Mouse (Mus musculus): ENCODE measurements at regions not wholly inside any gene's neighbourhood (a gene's known extent, or its start where the extent isn't known, plus 50 kb on each side); places are given as distances from the start of the nearest gene placed in this dataset.

GRCm38 (mm10) chr7:134607886-134608285, 62.6 kb upstream of the Dock1 start:
- Histone ChIP-seq H3K9me3 (replicated peaks; ENCODE audit: low read length) (peaks cover 73% of the 10 kb centered on the region), H3K36me3 (replicated peaks in 1 of 2; ENCODE audit: control insufficient read depth in 1 of 2, insufficient read depth in 1 of 2, low read length in 1 of 2) (no peaks in the 10 kb centered on the region), H3K4me3 (replicated peaks in 1 of 3; ENCODE audit: low read depth in 2 of 3, low read length in 2 of 3, poor library complexity in 1 of 3) (no peak overlapping the region), H3K27ac (ENCODE audit: insufficient read depth, low read depth) (no peak overlapping the region), H3K4me1 (ENCODE audit: control insufficient read depth in 1 of 2, insufficient read depth in 2 of 2) (no peaks in the 10 kb centered on the region), H3K27me3 (replicated peaks) (no peaks in the 10 kb centered on the region), H3K4me2 (ENCODE audit: insufficient read depth, low read depth, poor library complexity, severe bottlenecking) (no peak overlapping the region), H3K9ac (ENCODE audit: insufficient read depth, low read depth) (no peak overlapping the region), H3K79me2 (replicated peaks; ENCODE audit: control insufficient read depth, extremely low read depth, insufficient read depth, poor library complexity, severe bottlenecking) (no peaks in the 10 kb centered on the region)
- TF ChIP-seq ZKSCAN1 (IDR thresholded peaks at IDR 0.05; ENCODE audit: borderline replicate concordance, low read depth, low read length) (no peak), ZMIZ1 (IDR thresholded peaks at IDR 0.05; ENCODE audit: low read depth, low read length) (no peak), MXI1 (IDR thresholded peaks at IDR 0.05; ENCODE audit: low read depth, low read length) (no peak), MYC (IDR thresholded peaks at IDR 0.05; ENCODE audit: low read depth, low read length) (no peak), POLR2A (IDR thresholded peaks at IDR 0.05; ENCODE audit: low read depth, low read length) (no peak), CHD2 (IDR thresholded peaks at IDR 0.05; ENCODE audit: low read length) (no peak), IRF4 (IDR thresholded peaks at IDR 0.05; ENCODE audit: low read depth, low read length) (no peak), SMC3 (IDR thresholded peaks at IDR 0.05; ENCODE audit: low read depth, low read length) (no peak), MEF2A (IDR thresholded peaks at IDR 0.05; ENCODE audit: borderline replicate concordance, low read depth, low read length) (no peak), USF2 (conservative IDR thresholded peaks at IDR 0.05; ENCODE audit: low read depth, low read length) (no peak), CTCF (conservative IDR thresholded peaks at IDR 0.05 in 1 of 2, IDR thresholded peaks at IDR 0.05 in 1 of 2; ENCODE audit: low read depth in 2 of 2, low read length in 2 of 2) (no peak), JUND (conservative IDR thresholded peaks at IDR 0.05; ENCODE audit: low read depth, low read length) (no peak), TBP (conservative IDR thresholded peaks at IDR 0.05; ENCODE audit: low read depth, low read length) (no peak), PAX5 (IDR thresholded peaks at IDR 0.05; ENCODE audit: low read length) (no peak), SIN3A (IDR thresholded peaks at IDR 0.05; ENCODE audit: low read length) (no peak), TCF12 (IDR thresholded peaks at IDR 0.05; ENCODE audit: low read depth, low read length) (no peak), GABPA (IDR thresholded peaks at IDR 0.05; ENCODE audit: insufficient replicate concordance, low read depth, low read length) (no peak), KAT2A (IDR thresholded peaks at IDR 0.05; ENCODE audit: insufficient replicate concordance, low read length) (no peak), HCFC1 (IDR thresholded peaks at IDR 0.05; ENCODE audit: low read depth, low read length) (no peak), UBTF (IDR thresholded peaks at IDR 0.05; ENCODE audit: low read depth, low read length) (no peak)
- no peak for DNase-seq (ENCODE audit: extremely low read depth)
- in situ Hi-C loops (cut with MboI; ENCODE audit: low pct_ligation_motif_present, low pct_unique_long_range_greater_than_20kb, low sequenced_read_pairs) (no loop called here), dilution Hi-C loops (cut with MboI; ENCODE audit: extremely low pct_ligation_motif_present, extremely low pct_unique_long_range_greater_than_20kb, low sequenced_read_pairs) (no loop called here)

- dilution Hi-C loops (cut with MboI; ENCODE audit: extremely low pct_ligation_motif_present, extremely low pct_unique_long_range_greater_than_20kb, low sequenced_read_pairs) (no loop called here), in situ Hi-C loops (cut with MboI; ENCODE audit: low pct_ligation_motif_present, low pct_unique_long_range_greater_than_20kb, low sequenced_read_pairs) (no loop called here)
- Histone ChIP-seq H3K4me1 (ENCODE audit: control insufficient read depth in 1 of 2, insufficient read depth in 2 of 2) (no peaks in the 10 kb centered on the region), H3K79me2 (replicated peaks; ENCODE audit: control insufficient read depth, extremely low read depth, insufficient read depth, poor library complexity, severe bottlenecking) (no peaks in the 10 kb centered on the region), H3K4me3 (replicated peaks in 1 of 3; ENCODE audit: low read depth in 2 of 3, low read length in 2 of 3, poor library complexity in 1 of 3) (no peak overlapping the region), H3K9me3 (replicated peaks; ENCODE audit: low read length) (peaks cover 82% of the 10 kb centered on the region), H3K36me3 (replicated peaks in 1 of 2; ENCODE audit: control insufficient read depth in 1 of 2, insufficient read depth in 1 of 2, low read length in 1 of 2) (no peaks in the 10 kb centered on the region), H3K4me2 (ENCODE audit: insufficient read depth, low read depth, poor library complexity, severe bottlenecking) (no peak overlapping the region), H3K9ac (ENCODE audit: insufficient read depth, low read depth) (no peak overlapping the region), H3K27me3 (replicated peaks) (no peaks in the 10 kb centered on the region), H3K27ac (ENCODE audit: insufficient read depth, low read depth) (no peak overlapping the region)
- DNase-seq (ENCODE audit: extremely low read depth): no peak
- TF ChIP-seq KAT2A (IDR thresholded peaks at IDR 0.05; ENCODE audit: insufficient replicate concordance, low read length) (no peak), MXI1 (IDR thresholded peaks at IDR 0.05; ENCODE audit: low read depth, low read length) (no peak), CHD1 (IDR thresholded peaks at IDR 0.05; ENCODE audit: low read depth, low read length) (no peak), USF1 (IDR thresholded peaks at IDR 0.05; ENCODE audit: low read depth, low read length) (no peak), CTCF (conservative IDR thresholded peaks at IDR 0.05 in 1 of 2, IDR thresholded peaks at IDR 0.05 in 1 of 2; ENCODE audit: low read depth in 2 of 2, low read length in 2 of 2) (no peak), RAD21 (IDR thresholded peaks at IDR 0.05; ENCODE audit: low read depth, low read length) (no peak), E2F4 (IDR thresholded peaks at IDR 0.05; ENCODE audit: insufficient replicate concordance, low read depth, low read length) (no peak), SIN3A (IDR thresholded peaks at IDR 0.05; ENCODE audit: low read length) (no peak), PAX5 (IDR thresholded peaks at IDR 0.05; ENCODE audit: low read length) (no peak), USF2 (conservative IDR thresholded peaks at IDR 0.05; ENCODE audit: low read depth, low read length) (no peak), ZNF384 (IDR thresholded peaks at IDR 0.05; ENCODE audit: low read depth, low read length) (no peak), JUN (IDR thresholded peaks at IDR 0.05; ENCODE audit: insufficient read depth, low read depth, low read length) (no peak), EP300 (IDR thresholded peaks at IDR 0.05; ENCODE audit: low read length) (no peak), ZKSCAN1 (IDR thresholded peaks at IDR 0.05; ENCODE audit: borderline replicate concordance, low read depth, low read length) (no peak), TBP (conservative IDR thresholded peaks at IDR 0.05; ENCODE audit: low read depth, low read length) (no peak), MYC (IDR thresholded peaks at IDR 0.05; ENCODE audit: low read depth, low read length) (no peak), UBTF (IDR thresholded peaks at IDR 0.05; ENCODE audit: low read depth, low read length) (no peak), NELFE (IDR thresholded peaks at IDR 0.05; ENCODE audit: low read depth, low read length) (no peak)
Measured at GRCm38 (mm10) chr7:134610159-134610558, 60.3 kb upstream of the Dock1 start.
